Mouse (Mus musculus) layer of hippocampus, adult 2 months (tissue): ENCODE measurements at regions not wholly inside any gene's neighbourhood (a gene's known extent, or its start where the extent isn't known, plus 50 kb on each side); places are given as distances from the start of the nearest gene placed in this dataset.

Source experiments
- DNase-seq, 2 experiments: peaks; one replicate each; pipeline ENCODE4 v3.0.0; 2022; ENCODE audit warnings: low spot score in 2 of 2
- H3K27ac ChIP-seq: fragments of 200-600 bp; 2 replicates; pipeline ENCODE4 v1.8.1; 2022
- H3K4me3 ChIP-seq: fragments of 200-600 bp; 2 replicates; pipeline ENCODE4 v1.8.1; 2022; ENCODE audit warnings: mild to moderate bottlenecking
- CTCF ChIP-seq: fragments of 200-600 bp; conservative IDR thresholded peaks from 2 replicates; pipeline ENCODE4 v1.8.1; 2022; ENCODE audit warnings: antibody characterized with exemption, mild to moderate bottlenecking, moderate library complexity

DNA sequence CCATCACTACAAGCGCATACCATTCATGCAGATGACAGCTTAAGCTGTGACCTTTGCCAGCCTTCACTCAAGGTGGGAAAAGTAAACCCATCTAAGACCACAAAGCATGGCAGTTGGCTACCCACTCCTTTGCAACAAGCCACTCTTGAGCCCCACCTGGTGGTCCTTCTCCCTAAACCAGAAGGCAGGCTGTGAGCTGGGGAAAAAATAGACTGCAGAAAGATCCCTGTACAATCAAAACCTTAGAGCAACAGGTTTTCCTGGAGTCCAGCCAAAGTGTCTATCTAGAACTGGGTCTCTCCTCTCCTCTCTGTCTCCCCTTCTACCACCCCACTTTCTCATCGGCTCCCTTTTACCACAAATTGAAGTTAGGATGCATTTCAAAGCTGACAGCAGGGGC is 407.2 kb downstream of the Pdcd6ip start:
- peak; percentile 37 to 50 for DNase-seq
- H3K4me3 ChIP-seq, result no peak overlapping the region
- H3K27ac ChIP-seq, result peak overlapping the region; percentile 40; the same call in 1 of the 2 replicates
- TF ChIP-seq CTCF, result peak; percentile 74

DNA sequence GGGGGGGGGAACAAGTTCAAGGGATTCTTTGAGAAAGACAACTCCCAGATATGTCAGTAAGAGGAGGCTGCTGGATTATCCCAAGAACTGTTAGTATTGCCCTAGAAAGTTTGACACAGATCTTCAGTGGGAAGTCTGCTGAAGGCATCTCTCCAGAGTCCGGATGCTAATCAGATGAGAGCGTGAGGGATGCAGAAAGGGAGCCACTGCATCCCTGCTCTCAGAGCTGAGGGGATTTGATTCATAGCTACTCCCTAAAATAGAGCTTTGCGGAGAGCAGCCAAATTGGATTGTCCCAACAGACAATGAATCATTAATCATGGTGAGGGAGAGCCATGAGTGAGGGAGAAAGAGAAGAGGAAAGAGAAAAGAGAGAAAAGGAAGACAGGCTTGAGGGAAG is 408.2 kb downstream of the Pdcd6ip start:
- H3K27ac ChIP-seq, result no peak overlapping the region
- H3K4me3 ChIP-seq, result no peak overlapping the region
- no peak for TF ChIP-seq CTCF
- peak in 1 of 2 experiments; percentile 26 for DNase-seq

GRCm38 (mm10) chr9:113295850-113296467 is 412.1 kb downstream of the Pdcd6ip start:
- DNase-seq, result no peak
- TF ChIP-seq CTCF, result peak; percentile 21; the same call in 1 of the 2 replicates
- Histone ChIP-seq H3K27ac (no peak overlapping the region), H3K4me3 (no peak overlapping the region)

DNA sequence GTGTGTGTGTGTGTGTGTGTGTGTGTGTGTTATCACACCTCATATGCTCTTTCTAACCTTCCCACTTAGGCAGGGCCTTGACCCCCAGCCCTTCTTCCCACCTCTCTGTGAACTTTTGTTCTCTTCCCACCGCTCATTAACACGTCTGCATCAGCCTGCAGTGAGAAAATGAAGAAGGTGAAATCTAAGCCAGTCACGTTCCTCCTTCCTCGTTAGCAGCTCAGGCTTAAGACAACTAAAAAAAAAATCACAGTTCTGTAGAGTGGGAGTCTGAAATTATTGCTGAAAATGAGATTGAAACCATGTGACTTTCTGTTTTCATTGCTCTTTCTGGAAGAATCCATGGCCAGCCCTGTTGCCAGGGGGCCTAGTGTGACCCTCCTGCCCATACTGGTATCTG is 420.7 kb downstream of the Pdcd6ip start:
- H3K27ac ChIP-seq, result no peak overlapping the region
- no peak for TF ChIP-seq CTCF
- H3K4me3 ChIP-seq, result no peak overlapping the region
- DNase-seq, result no peak

GRCm38 (mm10) chr9:113283244-113283643 is 424.8 kb downstream of the Pdcd6ip start:
- no peak for DNase-seq
- H3K27ac ChIP-seq, result no peak overlapping the region
- no peak for TF ChIP-seq CTCF
- H3K4me3 ChIP-seq, result no peak overlapping the region

DNA sequence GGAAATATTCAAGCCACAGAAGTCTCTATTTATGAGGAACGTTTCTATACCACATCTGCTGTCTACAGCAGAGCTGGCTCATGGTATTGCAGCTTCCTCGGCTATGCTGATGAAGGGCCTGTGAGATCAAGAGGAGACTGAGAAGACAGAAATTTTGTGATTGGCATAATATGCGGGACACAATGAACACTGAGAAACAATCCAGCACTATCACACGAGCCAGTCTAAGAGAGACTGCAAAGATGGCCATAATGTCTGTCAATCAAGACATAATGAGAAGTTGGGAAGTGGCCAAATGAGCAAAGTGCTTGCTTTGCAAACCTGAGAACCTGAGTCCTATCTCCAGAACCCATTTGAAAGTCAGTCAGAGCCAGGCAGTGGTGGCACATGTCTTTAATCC is 437.5 kb downstream of the Pdcd6ip start:
- no peak for TF ChIP-seq CTCF
- DNase-seq, result no peak
- no peak overlapping the region for H3K4me3 ChIP-seq
- H3K27ac ChIP-seq, result no peak overlapping the region

DNA sequence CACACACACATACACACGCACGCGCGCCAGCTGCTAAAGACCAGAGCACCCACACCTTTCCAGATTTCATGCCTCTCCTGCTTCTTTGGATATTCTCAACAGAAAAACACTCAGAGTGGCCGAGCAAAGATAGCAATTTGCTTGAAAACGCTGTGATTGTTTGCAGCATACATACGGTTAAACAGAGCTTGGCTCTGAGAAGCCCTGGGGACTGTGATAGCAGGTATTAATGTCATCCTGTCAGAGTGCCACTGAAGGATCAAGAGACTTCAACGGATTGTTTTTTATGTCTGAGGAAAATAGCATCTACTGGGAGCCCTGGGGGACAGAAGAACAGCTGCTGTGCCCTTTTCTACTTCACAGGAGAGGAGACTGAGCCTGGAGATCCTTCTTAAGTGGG is 440.4 kb downstream of the Pdcd6ip start:
- no peak for DNase-seq
- no peak overlapping the region for H3K4me3 ChIP-seq
- TF ChIP-seq CTCF, result no peak
- H3K27ac ChIP-seq, result no peak overlapping the region

DNA sequence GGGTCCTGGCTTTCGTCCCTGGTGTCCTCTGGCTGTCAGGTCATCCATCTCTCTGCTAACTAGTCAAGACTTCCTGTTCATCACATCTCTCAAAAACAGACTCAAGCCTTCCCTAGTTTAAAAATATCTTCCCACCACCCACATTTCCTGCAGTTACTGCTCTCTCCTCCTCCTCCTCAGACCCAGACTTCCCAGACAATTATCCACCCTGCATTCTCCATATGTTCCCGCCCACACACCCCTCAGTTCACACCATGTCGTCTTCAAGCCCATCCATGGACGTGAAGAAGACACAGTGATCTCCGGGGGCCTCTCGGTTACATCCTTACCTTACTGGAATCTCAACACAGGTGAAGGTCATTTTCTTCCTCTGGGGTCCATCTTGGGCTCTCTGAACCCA is 444.4 kb downstream of the Pdcd6ip start:
- H3K27ac ChIP-seq, result peak overlapping the region; percentile 10; the same call in 1 of the 2 replicates
- no peak overlapping the region for H3K4me3 ChIP-seq
- TF ChIP-seq CTCF, result no peak
- peak; percentile 52 to 57 for DNase-seq

- no peak overlapping the region for H3K27ac ChIP-seq
- TF ChIP-seq CTCF, result no peak
- H3K4me3 ChIP-seq, result no peak overlapping the region
- no peak for DNase-seq
Observed at GRCm38 (mm10) chr9:113260296-113260695, 447.8 kb downstream of the Pdcd6ip start.

DNA sequence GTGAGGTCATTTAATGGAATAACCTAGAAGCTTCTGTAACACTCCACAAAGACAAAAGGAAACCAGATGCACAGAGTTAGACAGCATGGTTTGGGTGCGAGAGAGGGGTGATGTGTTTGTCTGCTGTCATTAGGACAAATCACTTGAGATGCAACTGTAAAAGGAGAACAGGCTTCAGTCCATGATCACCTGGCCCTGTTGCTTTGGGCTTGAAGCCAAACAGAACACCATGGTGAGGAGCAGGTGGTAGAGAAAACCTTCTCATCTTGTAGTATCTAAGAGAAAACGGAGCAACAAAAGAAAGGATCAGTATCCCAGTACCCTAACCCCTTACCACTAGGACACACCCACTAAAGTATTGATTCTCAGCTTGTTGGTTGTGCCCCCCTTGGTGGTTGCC is 449.5 kb downstream of the Pdcd6ip start:
- DNase-seq, result no peak
- no peak for TF ChIP-seq CTCF
- H3K4me3 ChIP-seq, result no peak overlapping the region
- no peak overlapping the region for H3K27ac ChIP-seq

- peak; percentile 27 to 56 for DNase-seq
- peak overlapping the region; percentile 74 for H3K27ac ChIP-seq
- no peak for TF ChIP-seq CTCF
- no peak overlapping the region for H3K4me3 ChIP-seq
Observed at GRCm38 (mm10) chr9:113248703-113249274, 459.3 kb downstream of the Pdcd6ip start.

GRCm38 (mm10) chr9:113247950-113248349 is 460.1 kb downstream of the Pdcd6ip start:
- no peak for TF ChIP-seq CTCF
- DNase-seq, result no peak
- peak overlapping the region; percentile 74 for H3K27ac ChIP-seq
- no peak overlapping the region for H3K4me3 ChIP-seq

- Histone ChIP-seq H3K27ac (no peak overlapping the region), H3K4me3 (no peak overlapping the region)
- no peak for TF ChIP-seq CTCF
- no peak for DNase-seq
Observed at GRCm38 (mm10) chr9:113243870-113244269, 464.2 kb downstream of the Pdcd6ip start.

DNA sequence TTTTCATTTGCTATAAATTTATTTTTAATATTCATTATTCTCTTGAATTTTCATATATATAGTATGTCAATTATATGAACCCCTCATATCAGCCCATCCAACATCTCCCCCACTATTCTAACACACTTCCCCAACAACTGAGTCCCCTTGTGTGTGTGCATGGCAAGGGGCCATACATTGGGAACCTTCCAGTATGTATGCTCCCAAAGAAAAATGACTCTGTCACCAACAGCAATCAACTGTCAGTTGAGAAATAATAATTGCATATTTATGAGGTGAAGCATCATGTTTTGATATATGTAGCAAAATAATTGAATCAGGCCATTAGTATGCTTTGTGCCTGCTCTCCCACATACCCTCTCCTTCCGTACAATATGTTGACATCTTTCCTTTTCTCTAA is 474.7 kb downstream of the Pdcd6ip start:
- no peak overlapping the region for H3K27ac ChIP-seq
- no peak for TF ChIP-seq CTCF
- H3K4me3 ChIP-seq, result no peak overlapping the region
- DNase-seq, result no peak
